Mouse (Mus musculus): Measurements from ENCODE around the gene Tinf2. TPM values are rescaled to one million over a fixed set of nuclear protein-coding genes. Genes with fewer than 3 reads are reported as not detected.
A peak's percentile ranks its signal among the peaks of the same experiment; 100 is the strongest.

Gene Tinf2
- total RNA-seq, 1 experiment: 26.1 TPM

GRCm38 (mm10) chr14:55640816-55641215, 40.8 kb downstream of the Tinf2 start:
- Histone ChIP-seq H3K4me3 (ENCODE audit: insufficient read depth in 1 of 2, low read depth in 1 of 2, low read length in 2 of 2, poor library complexity in 1 of 2, severe bottlenecking in 1 of 2) (no peak overlapping the region), H3K27ac (ENCODE audit: insufficient read depth, low read depth, low read length, poor library complexity, severe bottlenecking) (no peak overlapping the region), H3K9ac (ENCODE audit: insufficient read depth, low read depth, low read length, poor library complexity, severe bottlenecking) (no peak overlapping the region), H3K9me3 (ENCODE audit: control insufficient read depth, insufficient read depth, low read depth, low read length) (no peaks in the 10 kb centered on the region), H3K36me3 (ENCODE audit: control insufficient read depth, insufficient read depth, low read length, poor library complexity, severe bottlenecking) (peaks cover 19% of the 10 kb centered on the region), H3K4me1 (ENCODE audit: control insufficient read depth in 2 of 2, insufficient read depth in 2 of 2, low read length in 2 of 2, poor library complexity in 1 of 2) (peaks cover 3 to 5% of the 10 kb centered on the region in 2 experiments; a peak in 1 of 4 replicates)
- DNase-seq (ENCODE audit: low read depth, low spot score): no peak
- in situ Hi-C loops (cut with MboI; ENCODE audit: low sequenced_read_pairs in 2 of 2, unreplicated experiment in 2 of 2): no loop called here
- TF ChIP-seq ZNF384 (IDR thresholded peaks at IDR 0.05; ENCODE audit: low read depth, low read length): no peak
- no peak for TF ChIP-seq MAFK (IDR thresholded peaks at IDR 0.05; ENCODE audit: insufficient read depth, low read depth, low read length)
- no peak for TF ChIP-seq ZC3H11A (IDR thresholded peaks at IDR 0.05; ENCODE audit: borderline replicate concordance, low read depth, low read length)
- no peak for TF ChIP-seq HCFC1 (IDR thresholded peaks at IDR 0.05; ENCODE audit: borderline replicate concordance, insufficient read depth, low read length)
- no peak for TF ChIP-seq CHD2 (IDR thresholded peaks at IDR 0.05; ENCODE audit: low read depth, low read length)

- H3K27ac ChIP-seq (ENCODE audit: insufficient read depth, low read depth, low read length, poor library complexity, severe bottlenecking): no peak within 1 kb of the TSS
- H3K9ac ChIP-seq (ENCODE audit: insufficient read depth, low read depth, low read length, poor library complexity, severe bottlenecking): no peak within 1 kb of the TSS
- peaks cover 35% of the 10 kb centered on the region for H3K36me3 ChIP-seq (ENCODE audit: control insufficient read depth, insufficient read depth, low read length, poor library complexity, severe bottlenecking)
- H3K4me1 ChIP-seq (ENCODE audit: control insufficient read depth in 2 of 2, insufficient read depth in 2 of 2, low read length in 2 of 2, poor library complexity in 1 of 2): peaks cover 2 to 6% of the 10 kb centered on the region in 2 experiments; a peak in 1 of 4 replicates
- no peaks in the 10 kb centered on the region for H3K9me3 ChIP-seq (ENCODE audit: control insufficient read depth, insufficient read depth, low read depth, low read length)
- TF ChIP-seq ZNF384 (IDR thresholded peaks at IDR 0.05; ENCODE audit: low read depth, low read length): no peak
- in situ Hi-C loops (cut with MboI; ENCODE audit: low sequenced_read_pairs in 2 of 2, unreplicated experiment in 2 of 2): no loop called here
- H3K4me3 ChIP-seq (ENCODE audit: insufficient read depth in 1 of 2, low read depth in 1 of 2, low read length in 2 of 2, poor library complexity in 1 of 2, severe bottlenecking in 1 of 2): no peak within 1 kb of the TSS
- no peak for DNase-seq (ENCODE audit: low read depth, low spot score)
These were observed 43.8 kb downstream of the Tinf2 start, which contains the start of gene Gm49378 for GRCm38 (mm10) chr14:55637795-55638194. TSS of gene Gm49378 (minus strand) at chr14:55637895.

GRCm38 (mm10) chr14:55635523-55636007, 46.1 kb downstream of the Tinf2 start, which contains the start of gene Ipo4:
TSS of gene Ipo4 (minus strand) at chr14:55635957.
- in situ Hi-C loops (cut with MboI; ENCODE audit: low sequenced_read_pairs in 2 of 2, unreplicated experiment in 2 of 2): no loop called here
- H3K36me3 ChIP-seq (ENCODE audit: control insufficient read depth, insufficient read depth, low read length, poor library complexity, severe bottlenecking): peaks cover 49% of the 10 kb centered on the region
- TF ChIP-seq CHD2 (IDR thresholded peaks at IDR 0.05; ENCODE audit: low read depth, low read length) (no peak), HCFC1 (IDR thresholded peaks at IDR 0.05; ENCODE audit: borderline replicate concordance, insufficient read depth, low read length) (peak; percentile 66; the same call in 1 of the 2 replicates), ZC3H11A (IDR thresholded peaks at IDR 0.05; ENCODE audit: borderline replicate concordance, low read depth, low read length) (no peak), MAFK (IDR thresholded peaks at IDR 0.05; ENCODE audit: insufficient read depth, low read depth, low read length) (no peak)
- peak; percentile 81 for DNase-seq (ENCODE audit: low read depth, low spot score)
- H3K4me1 ChIP-seq (ENCODE audit: control insufficient read depth in 2 of 2, insufficient read depth in 2 of 2, low read length in 2 of 2, poor library complexity in 1 of 2): peaks cover 2 to 6% of the 10 kb centered on the region in 2 experiments; a peak in 1 of 4 replicates
- peak within 1 kb of the TSS; percentile 83 for H3K9ac ChIP-seq (ENCODE audit: insufficient read depth, low read depth, low read length, poor library complexity, severe bottlenecking)
- no peaks in the 10 kb centered on the region for H3K9me3 ChIP-seq (ENCODE audit: control insufficient read depth, insufficient read depth, low read depth, low read length)
- H3K4me3 ChIP-seq (ENCODE audit: insufficient read depth in 1 of 2, low read depth in 1 of 2, low read length in 2 of 2, poor library complexity in 1 of 2, severe bottlenecking in 1 of 2): peak within 1 kb of the TSS; percentile 77 to 81
- H3K27ac ChIP-seq (ENCODE audit: insufficient read depth, low read depth, low read length, poor library complexity, severe bottlenecking): no peak within 1 kb of the TSS

GRCm38 (mm10) chr14:55634874-55635522, 46.6 kb downstream of the Tinf2 start:
- TF ChIP-seq ZC3H11A (IDR thresholded peaks at IDR 0.05; ENCODE audit: borderline replicate concordance, low read depth, low read length) (no peak), CHD2 (IDR thresholded peaks at IDR 0.05; ENCODE audit: low read depth, low read length) (no peak), HCFC1 (IDR thresholded peaks at IDR 0.05; ENCODE audit: borderline replicate concordance, insufficient read depth, low read length) (no peak), ZNF384 (IDR thresholded peaks at IDR 0.05; ENCODE audit: low read depth, low read length) (no peak), MAFK (IDR thresholded peaks at IDR 0.05; ENCODE audit: insufficient read depth, low read depth, low read length) (no peak)
- Histone ChIP-seq H3K9ac (ENCODE audit: insufficient read depth, low read depth, low read length, poor library complexity, severe bottlenecking) (peak overlapping the region; percentile 83), H3K4me3 (ENCODE audit: insufficient read depth in 1 of 2, low read depth in 1 of 2, low read length in 2 of 2, poor library complexity in 1 of 2, severe bottlenecking in 1 of 2) (peak overlapping the region; percentile 77 to 81), H3K27ac (ENCODE audit: insufficient read depth, low read depth, low read length, poor library complexity, severe bottlenecking) (no peak overlapping the region), H3K4me1 (ENCODE audit: control insufficient read depth in 2 of 2, insufficient read depth in 2 of 2, low read length in 2 of 2, poor library complexity in 1 of 2) (peaks cover 2 to 6% of the 10 kb centered on the region in 2 experiments; a peak in 1 of 4 replicates), H3K36me3 (ENCODE audit: control insufficient read depth, insufficient read depth, low read length, poor library complexity, severe bottlenecking) (peaks cover 50% of the 10 kb centered on the region), H3K9me3 (ENCODE audit: control insufficient read depth, insufficient read depth, low read depth, low read length) (no peaks in the 10 kb centered on the region)
- in situ Hi-C loops (cut with MboI; ENCODE audit: low sequenced_read_pairs in 2 of 2, unreplicated experiment in 2 of 2): no loop called here
- peak; percentile 20 for DNase-seq (ENCODE audit: low read depth, low spot score)
